In the genomic region with DNA sequence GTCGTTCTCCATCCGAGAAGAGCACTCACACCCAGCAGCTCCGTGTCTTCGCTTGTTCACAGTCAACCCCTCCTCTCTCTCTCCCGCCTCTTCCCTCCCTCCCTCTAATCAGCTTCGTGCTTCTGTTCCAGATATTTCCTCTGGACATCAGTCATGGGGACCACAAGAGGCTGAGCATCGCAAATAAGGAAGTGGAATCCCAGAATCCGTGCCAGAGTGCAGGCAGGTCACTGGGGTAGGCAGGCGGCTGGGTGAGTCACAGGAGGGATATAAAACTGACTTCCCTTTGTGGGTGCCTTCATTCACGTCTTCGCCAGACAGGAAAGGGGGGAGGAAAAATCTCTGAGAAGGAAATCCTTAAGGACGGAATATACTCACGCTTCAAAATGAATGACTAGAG, we compare ENCODE assay signal across 10 mouse cellular contexts. TPM values are rescaled to one million over a fixed set of nuclear protein-coding genes. Genes with fewer than 3 reads are reported as not detected.
DNase-seq lines count a peak whose midpoint lies in the region; ATAC-seq lines count a peak whose summit lies in the region.
"Had no signal": no experiment of that assay in that cellular context is flagged by ENCODE, and none has a peak within 500 bp of the region (broad histone marks: within the 10 kb centered on the region; RNA-seq: fewer than 3 reads in every experiment).

No protein-coding gene starts in this region.

- H3K27me3 ChIP-seq in heart, embryonic 16.5 days (ENCODE audit: control insufficient read depth, insufficient read depth, low read length), result no peaks in the 10 kb centered on the region
- H3K27me3 ChIP-seq in limb, embryonic 10.5 days (ENCODE audit: low read depth, poor library complexity, severe bottlenecking), result peaks cover 8% of the 10 kb centered on the region; the same call in 1 of the 2 replicates
- H3K27me3 ChIP-seq: neural tube, embryonic 15.5 days had no signal

- DNase-seq in adrenal gland, postnatal 10 days, result peak; percentile 43
- DNase-seq in adrenal gland, adult 8-10 months, result no peak
- DNase-seq in limb, embryonic 10.5 days (ENCODE audit: low spot score), result no peak
- DNase-seq in left cerebral cortex, postnatal 36 days (ENCODE audit: low spot score in 2 of 2), result no peak
- DNase-seq in c-Kit-positive CD71-positive TER-119-positive erythroid progenitor cells, embryonic 14.5 days (ENCODE audit: low spot score), result no peak
- DNase-seq: thymus, adult 18-20 months had no signal

- H3K4me3 ChIP-seq in heart, embryonic 16.5 days (ENCODE audit: low read length), result no peak overlapping the region
- H3K4me3 ChIP-seq in limb, embryonic 10.5 days, result no peak overlapping the region
- H3K4me3 ChIP-seq: neural tube, embryonic 15.5 days had no signal

- H3K4me1 ChIP-seq in heart, embryonic 16.5 days (ENCODE audit: control insufficient read depth, insufficient read depth, low read length), result peaks cover 21% of the 10 kb centered on the region
- H3K4me1 ChIP-seq in limb, embryonic 10.5 days, result peaks cover 40% of the 10 kb centered on the region

- peak overlapping the region; percentile 41 for H3K27ac ChIP-seq in heart, embryonic 16.5 days (ENCODE audit: low read length)
- 0 out of 2 replicates have a peak overlapping the region, but pooled peaks have one; percentile 27 for H3K27ac ChIP-seq in limb, embryonic 10.5 days
- H3K27ac ChIP-seq: neural tube, embryonic 15.5 days had no signal

- ATAC-seq in heart, embryonic 16.5 days (replicated peaks; ENCODE audit: extremely low read depth, insufficient read depth, low FRiP score), result peak; percentile 45
- peak; percentile 71 for ATAC-seq in megakaryocyte progenitor cell, adult 5-6 weeks (replicated peaks; ENCODE audit: poor library complexity)
- no peak for ATAC-seq in erythroid progenitor cell, adult 5-6 weeks (replicated peaks; ENCODE audit: low FRiP score, poor library complexity, severe bottlenecking)

- 25% methylated on average over 13 of the region's 13 CpGs for WGBS in heart, embryonic 16.5 days
- WGBS in limb, embryonic 10.5 days, result 39% methylated on average over 13 of the region's 13 CpGs

- H3K36me3 ChIP-seq in heart, embryonic 16.5 days (ENCODE audit: control insufficient read depth, insufficient read depth), result no peaks in the 10 kb centered on the region
- H3K36me3 ChIP-seq in limb, embryonic 10.5 days, result no peaks in the 10 kb centered on the region
- H3K36me3 ChIP-seq: neural tube, embryonic 15.5 days had no signal

- H3K9ac ChIP-seq in heart, embryonic 16.5 days (ENCODE audit: low read length), result no peak overlapping the region
- H3K9ac ChIP-seq: neural tube, embryonic 15.5 days had no signal

- H3K9me3 ChIP-seq in heart, embryonic 16.5 days (replicated peaks; ENCODE audit: control insufficient read depth, low read length), result no peaks in the 10 kb centered on the region
- H3K9me3 ChIP-seq in limb, embryonic 10.5 days (replicated peaks), result no peaks in the 10 kb centered on the region
- H3K9me3 ChIP-seq: neural tube, embryonic 15.5 days had no signal

- intact Hi-C loops in left cerebral cortex, postnatal 36 days (cut with DNase I), result no loop called here

- H3K4me2 ChIP-seq in heart, embryonic 16.5 days (ENCODE audit: low read depth, low read length), result peak overlapping the region; percentile 27; the same call in 1 of the 2 replicates
- H3K4me2 ChIP-seq: neural tube, embryonic 15.5 days had no signal

RNA-seq across cellular contexts. Expression of a gene that starts 1.8 kb away (rescaled TPM):
- total RNA-seq in adrenal gland, postnatal 10 days (2021), result 1 to 10 TPM; 2.8 to 2.9 TPM
- total RNA-seq in adrenal gland, adult 8-10 months (2022), result 1 to 10 TPM; 1.1 to 4.2 (median 3.2) TPM
- polyA plus RNA-seq in heart, embryonic 16.5 days (2015; fragmentation: Nextera tagmentation; extraction: Ambion mirVana), result 8.5 and 9.6 TPM in 2 replicates
- polyA plus RNA-seq in limb, embryonic 10.5 days (2016; fragmentation: Nextera tagmentation; extraction: Ambion mirVana), result 2.1 and 3.2 TPM in 2 replicates
- 3.4 and 5.1 TPM in 2 replicates for total RNA-seq in megakaryocyte progenitor cell, adult 5-6 weeks (2015)
- total RNA-seq in megakaryocyte progenitor cell, adult 5-6 weeks (2017), result 4.0 and 4.6 TPM in 2 replicates
- 0.36 and 0.84 TPM in 2 replicates for total RNA-seq in erythroid progenitor cell, adult 5-6 weeks (2015; ENCODE audit: low replicate concordance)
- total RNA-seq in erythroid progenitor cell, adult 5-6 weeks (2017; ENCODE audit: low replicate concordance), result not detected in 2 replicates
- 10 to 100 TPM; 27.8 to 38.4 TPM for total RNA-seq in left cerebral cortex, postnatal 36 days (2021)

RNA-seq across cellular contexts. Expression of a gene that starts 13.1 kb away (rescaled TPM):
- 100 to 1,000 TPM; 139 to 143 TPM for total RNA-seq in adrenal gland, postnatal 10 days (2021)
- total RNA-seq in adrenal gland, adult 8-10 months (2022), result 100 to 1,000 TPM; 104 to 131 (median 119) TPM
- polyA plus RNA-seq in heart, embryonic 16.5 days (2015; fragmentation: Nextera tagmentation; extraction: Ambion mirVana), result 13.7 and 14.5 TPM in 2 replicates
- polyA plus RNA-seq in limb, embryonic 10.5 days (2016; fragmentation: Nextera tagmentation; extraction: Ambion mirVana), result 33.3 and 35.3 TPM in 2 replicates
- total RNA-seq in megakaryocyte progenitor cell, adult 5-6 weeks (2015), result 151 and 162 TPM in 2 replicates
- total RNA-seq in megakaryocyte progenitor cell, adult 5-6 weeks (2017), result 82.5 and 95.8 TPM in 2 replicates
- total RNA-seq in erythroid progenitor cell, adult 5-6 weeks (2015; ENCODE audit: low replicate concordance), result 32.4 and 38.1 TPM in 2 replicates
- total RNA-seq in erythroid progenitor cell, adult 5-6 weeks (2017; ENCODE audit: low replicate concordance), result 21.2 and 38.1 TPM in 2 replicates
- 100 to 1,000 TPM; 118 to 134 TPM for total RNA-seq in left cerebral cortex, postnatal 36 days (2021)

RNA-seq across cellular contexts. Expression of a gene that starts 42.2 kb away (rescaled TPM):
- 10 to 100 TPM; 43.8 to 48.6 TPM for total RNA-seq in adrenal gland, postnatal 10 days (2021)
- 10 to 100 TPM; 59.2 to 71.4 (median 63.6) TPM for total RNA-seq in adrenal gland, adult 8-10 months (2022)
- polyA plus RNA-seq in heart, embryonic 16.5 days (2015; fragmentation: Nextera tagmentation; extraction: Ambion mirVana), result 32.4 and 35.8 TPM in 2 replicates
- polyA plus RNA-seq in limb, embryonic 10.5 days (2016; fragmentation: Nextera tagmentation; extraction: Ambion mirVana), result 36.1 and 37.7 TPM in 2 replicates
- total RNA-seq in megakaryocyte progenitor cell, adult 5-6 weeks (2015), result 46.2 and 52.9 TPM in 2 replicates
- total RNA-seq in megakaryocyte progenitor cell, adult 5-6 weeks (2017), result 36.8 and 44.9 TPM in 2 replicates
- 20.5 and 37.8 TPM in 2 replicates for total RNA-seq in erythroid progenitor cell, adult 5-6 weeks (2015; ENCODE audit: low replicate concordance)
- 13.5 and 18.4 TPM in 2 replicates for total RNA-seq in erythroid progenitor cell, adult 5-6 weeks (2017; ENCODE audit: low replicate concordance)
- total RNA-seq in left cerebral cortex, postnatal 36 days (2021), result 10 to 100 TPM; 27.0 to 27.1 TPM

Comparison
In these comparisons a context has a peak if more than half of its experiments do, and no peak if none do; other contexts are left out.
1. RNA of a gene that starts 1.8 kb away (total RNA-seq): 27.8 to 38.4 TPM in left cerebral cortex, postnatal 36 days; 3.4 to 5.1 TPM in megakaryocyte progenitor cell, adult 5-6 weeks, 1.1 to 4.2 TPM in adrenal gland, adult 8-10 months, 2.8 to 2.9 TPM in adrenal gland, postnatal 10 days and 0.36 to 0.84 TPM in erythroid progenitor cell, adult 5-6 weeks; every median in the first group is over 4 times any median in the second.